Mouse (Mus musculus): ENCODE results near the gene Rtel1.

The Rtel1 gene

GRCm38 (mm10) chr2:181390136-181390870, 70.8 kb downstream of the Rtel1 start:
- DNase-seq (ENCODE audit: low spot score): no peak

GRCm38 (mm10) chr2:181391022-181391421, 71.5 kb downstream of the Rtel1 start:
- no peak for DNase-seq (ENCODE audit: low spot score)

DNA sequence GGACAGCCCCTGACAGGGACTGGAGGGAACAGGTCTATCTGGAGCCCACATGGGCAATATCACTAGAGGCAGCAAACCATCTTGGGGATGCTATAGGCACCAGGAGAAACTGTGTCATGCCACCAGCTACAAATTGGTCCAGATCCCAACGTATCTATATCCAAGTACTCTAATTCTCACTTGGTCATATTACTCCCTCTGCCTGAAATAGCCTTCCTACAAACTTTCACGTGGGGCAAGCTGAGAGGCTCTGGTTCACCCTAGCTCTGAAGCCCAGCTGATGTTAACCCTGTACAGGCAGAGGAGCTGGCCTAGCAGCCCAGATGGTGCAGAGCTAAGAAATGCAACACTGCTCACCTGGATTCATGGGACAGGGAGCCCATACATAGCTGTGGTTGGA, 72.0 kb downstream of the Rtel1 start:
- no peak for DNase-seq (ENCODE audit: low spot score)

- DNase-seq (ENCODE audit: low spot score): peak; percentile 72
These were observed 73.2 kb downstream of the Rtel1 start for GRCm38 (mm10) chr2:181392600-181393213.

DNA sequence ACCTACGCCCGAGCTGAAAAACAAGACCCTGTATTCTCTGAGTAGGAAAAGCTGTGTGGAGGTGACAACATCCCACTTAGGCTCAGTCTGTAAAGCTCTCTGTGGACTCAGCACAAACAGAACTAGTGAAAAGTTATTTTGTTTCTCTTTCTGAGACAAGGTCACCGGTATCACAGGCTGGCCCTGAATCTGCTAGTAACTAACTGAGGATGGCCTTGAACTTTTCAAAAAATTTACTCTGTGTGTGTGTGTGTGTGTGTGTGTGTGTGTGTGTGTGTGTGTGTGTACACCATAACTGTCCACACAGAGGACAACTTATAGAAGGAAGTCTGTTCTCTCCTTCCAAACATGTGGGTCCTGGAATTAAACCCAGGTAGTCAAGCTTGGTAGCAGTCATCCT, 74.5 kb downstream of the Rtel1 start:
- no peak for DNase-seq (ENCODE audit: low spot score)

- DNase-seq (ENCODE audit: low spot score): no peak
These were observed 77.7 kb downstream of the Rtel1 start for GRCm38 (mm10) chr2:181397207-181397761.

DNA sequence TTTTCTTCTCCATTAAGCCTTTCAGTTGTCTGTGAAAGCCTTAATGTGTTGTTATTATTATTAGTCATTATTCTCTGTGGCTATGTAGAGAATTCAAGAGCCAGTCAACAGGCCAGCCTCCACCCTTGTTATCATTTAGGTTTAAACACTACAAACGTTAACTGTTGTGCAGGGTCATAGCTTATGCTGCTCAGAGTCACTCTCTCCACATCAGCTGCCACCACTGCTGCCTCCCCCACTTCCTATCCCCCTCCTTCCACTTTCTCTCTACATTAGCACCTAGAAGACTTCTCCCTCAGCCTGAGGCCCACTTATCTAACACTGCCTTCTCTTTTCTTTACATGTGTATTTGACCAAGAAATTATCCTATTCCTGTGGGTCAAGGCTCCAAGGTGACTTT, 82.0 kb downstream of the Rtel1 start:
- no peak for DNase-seq (ENCODE audit: low spot score)

DNA sequence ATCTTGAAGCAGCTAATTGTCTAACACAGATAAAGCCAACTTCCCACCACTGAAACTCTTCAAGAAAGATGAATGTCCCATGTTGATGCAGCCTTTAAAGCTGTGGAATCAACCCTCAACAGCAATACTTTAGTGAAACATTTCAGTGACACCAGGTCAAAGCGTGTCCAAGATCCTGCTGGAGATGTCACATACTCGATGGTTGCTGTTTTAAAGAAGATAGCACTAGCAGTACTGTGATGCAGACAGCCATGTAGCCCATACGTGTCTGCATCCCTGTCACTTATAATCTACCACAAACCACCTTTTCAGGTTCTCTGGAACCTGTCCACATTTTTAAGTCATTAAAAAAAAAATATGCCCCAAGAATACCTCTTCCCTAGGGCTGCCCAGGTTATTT, 84.2 kb downstream of the Rtel1 start:
- DNase-seq (ENCODE audit: low spot score): no peak
